11 mouse cellular contexts compared by ENCODE assay signal in genomic region chr7:101452669-101453068, GRCm38 (mm10). TPM values are rescaled to one million over a fixed set of nuclear protein-coding genes. Genes with fewer than 3 reads are reported as not detected.
DNase-seq lines count a peak whose midpoint lies in the region; ATAC-seq and TF ChIP-seq lines count a peak whose summit lies in the region.
"Had no signal": no experiment of that assay in that cellular context is flagged by ENCODE, and none has a peak within 500 bp of the region (broad histone marks: within the 10 kb centered on the region; RNA-seq: fewer than 3 reads in every experiment).

No protein-coding gene starts in this region.

- no peak overlapping the region for H3K27ac ChIP-seq in heart, embryonic 14.5 days (replicated peaks in 1 of 2; ENCODE audit: control insufficient read depth in 1 of 2, insufficient read depth in 1 of 2, low read depth in 2 of 2, low read length in 2 of 2)
- H3K27ac ChIP-seq in midbrain, embryonic 12.5 days (replicated peaks): no peak overlapping the region
- H3K27ac ChIP-seq in midbrain, embryonic 11.5 days (ENCODE audit: low read depth, low read length): no peak overlapping the region
- no peak overlapping the region for H3K27ac ChIP-seq in liver, embryonic 11.5 days (ENCODE audit: low read depth, low read length)
- no peak overlapping the region for H3K27ac ChIP-seq in stomach, postnatal 0 days (replicated peaks)
- H3K27ac ChIP-seq: macrophage had no signal

- DNase-seq in heart, adult 18-20 months: no peak
- no peak for DNase-seq in midbrain, embryonic 11.5 days (ENCODE audit: low spot score, missing footprints)
- DNase-seq in liver, embryonic 11.5 days (ENCODE audit: low spot score): no peak
- DNase-seq in stomach, postnatal 0 days (ENCODE audit: low spot score): no peak
- no peak for DNase-seq in c-Kit-positive CD71-positive TER-119-positive erythroid progenitor cells, embryonic 14.5 days (ENCODE audit: low spot score)
- no peak for DNase-seq in frontal cortex, postnatal 36 days (ENCODE audit: low spot score in 2 of 2)
- DNase-seq: cerebellum, adult 18-20 months; kidney, postnatal 14 days had no signal

- H3K36me3 ChIP-seq in heart, embryonic 14.5 days (ENCODE audit: control insufficient read depth, insufficient read depth, low read length): no peaks in the 10 kb centered on the region
- no peaks in the 10 kb centered on the region for H3K36me3 ChIP-seq in midbrain, embryonic 12.5 days
- H3K36me3 ChIP-seq in midbrain, embryonic 11.5 days (ENCODE audit: control insufficient read depth, insufficient read depth, low read length): no peaks in the 10 kb centered on the region
- no peaks in the 10 kb centered on the region for H3K36me3 ChIP-seq in liver, embryonic 11.5 days (ENCODE audit: control insufficient read depth, insufficient read depth, low read length)
- no peaks in the 10 kb centered on the region for H3K36me3 ChIP-seq in stomach, postnatal 0 days (ENCODE audit: control insufficient read depth, insufficient read depth, low read length)

- H3K4me1 ChIP-seq in heart, embryonic 14.5 days (ENCODE audit: control insufficient read depth in 2 of 2, insufficient read depth in 2 of 2, low read length in 2 of 2): peaks cover 2 to 4% of the 10 kb centered on the region in 2 experiments; a peak in 2 of 4 replicates
- H3K4me1 ChIP-seq in midbrain, embryonic 12.5 days: peaks cover 4% of the 10 kb centered on the region; the same call in 1 of the 2 replicates
- no peaks in the 10 kb centered on the region for H3K4me1 ChIP-seq in midbrain, embryonic 11.5 days (ENCODE audit: control insufficient read depth, insufficient read depth, low read length)
- peaks cover 4% of the 10 kb centered on the region; the same call in 1 of the 2 replicates for H3K4me1 ChIP-seq in liver, embryonic 11.5 days (replicated peaks; ENCODE audit: control insufficient read depth, insufficient read depth, low read length)
- no peaks in the 10 kb centered on the region for H3K4me1 ChIP-seq in stomach, postnatal 0 days (replicated peaks; ENCODE audit: control insufficient read depth, insufficient read depth)

- no peaks in the 10 kb centered on the region for H3K9me3 ChIP-seq in heart, embryonic 14.5 days (ENCODE audit: control insufficient read depth, low read length)
- H3K9me3 ChIP-seq in midbrain, embryonic 12.5 days: no peaks in the 10 kb centered on the region
- H3K9me3 ChIP-seq in midbrain, embryonic 11.5 days (ENCODE audit: control insufficient read depth, low read length): no peaks in the 10 kb centered on the region
- H3K9me3 ChIP-seq in liver, embryonic 11.5 days (ENCODE audit: control insufficient read depth, low read length): no peaks in the 10 kb centered on the region
- H3K9me3 ChIP-seq in stomach, postnatal 0 days (ENCODE audit: control insufficient read depth, low read length): no peaks in the 10 kb centered on the region

- no peak overlapping the region for H3K9ac ChIP-seq in heart, embryonic 14.5 days (ENCODE audit: low read length)
- H3K9ac ChIP-seq in midbrain, embryonic 12.5 days (replicated peaks): no peak overlapping the region
- no peak overlapping the region for H3K9ac ChIP-seq in midbrain, embryonic 11.5 days (ENCODE audit: low read length)
- no peak overlapping the region for H3K9ac ChIP-seq in liver, embryonic 11.5 days (ENCODE audit: low read depth, low read length)
- H3K9ac ChIP-seq in stomach, postnatal 0 days (ENCODE audit: low read length): no peak overlapping the region

- WGBS in heart, embryonic 14.5 days: 73% methylated on average over 3 of the region's 3 CpGs
- WGBS in midbrain, embryonic 12.5 days: 87% methylated on average over 3 of the region's 3 CpGs
- 88% methylated on average over 3 of the region's 3 CpGs for WGBS in midbrain, embryonic 11.5 days
- WGBS in liver, embryonic 11.5 days: 79% methylated on average over 3 of the region's 3 CpGs
- WGBS in stomach, postnatal 0 days: 91% methylated on average over 3 of the region's 3 CpGs

- TF ChIP-seq CTCF in stomach, postnatal 0 days (IDR thresholded peaks at IDR 0.05; ENCODE audit: low read depth): no peak

- ATAC-seq in heart, embryonic 14.5 days (ENCODE audit: insufficient number of reproducible peaks, insufficient read depth, low FRiP score, low read depth): no peak
- ATAC-seq in midbrain, embryonic 12.5 days (ENCODE audit: low FRiP score, low read depth): no peak
- no peak for ATAC-seq in midbrain, embryonic 11.5 days (ENCODE audit: low FRiP score)
- no peak for ATAC-seq in liver, embryonic 11.5 days (replicated peaks; ENCODE audit: low FRiP score)
- ATAC-seq in stomach, postnatal 0 days (ENCODE audit: low FRiP score, low TSS enrichment): no peak

- peak overlapping the region; percentile 97 for H3K4me2 ChIP-seq in heart, embryonic 14.5 days (ENCODE audit: low read length)
- H3K4me2 ChIP-seq in midbrain, embryonic 12.5 days (replicated peaks): 0 out of 2 replicates have a peak overlapping the region, but pooled peaks have one; percentile 99
- no peak overlapping the region for H3K4me2 ChIP-seq in midbrain, embryonic 11.5 days
- peak overlapping the region; percentile 25 for H3K4me2 ChIP-seq in liver, embryonic 11.5 days
- no peak overlapping the region for H3K4me2 ChIP-seq in stomach, postnatal 0 days (replicated peaks; ENCODE audit: low read depth)

- no peak for TF ChIP-seq EP300 in stomach, postnatal 0 days (optimal IDR thresholded peaks at IDR 0.05)

- H3K27me3 ChIP-seq in heart, embryonic 14.5 days (ENCODE audit: control insufficient read depth, insufficient read depth, low read length): peaks cover 52% of the 10 kb centered on the region
- H3K27me3 ChIP-seq in midbrain, embryonic 12.5 days: peaks cover 46% of the 10 kb centered on the region
- H3K27me3 ChIP-seq in midbrain, embryonic 11.5 days (ENCODE audit: control insufficient read depth, insufficient read depth, low read length): peaks cover 5% of the 10 kb centered on the region; the same call in 1 of the 2 replicates
- peaks cover 35% of the 10 kb centered on the region for H3K27me3 ChIP-seq in liver, embryonic 11.5 days (replicated peaks; ENCODE audit: control insufficient read depth, insufficient read depth, low read length)
- no peaks in the 10 kb centered on the region for H3K27me3 ChIP-seq in stomach, postnatal 0 days (ENCODE audit: control insufficient read depth, insufficient read depth, low read length)

- H3K4me3 ChIP-seq in heart, embryonic 14.5 days (ENCODE audit: control insufficient read depth in 1 of 2, insufficient read depth in 1 of 2, low read depth in 1 of 2, low read length in 2 of 2): peak overlapping the region; percentile 16 to 57; a peak in 2 of 4 replicates
- H3K4me3 ChIP-seq in midbrain, embryonic 12.5 days: no peak overlapping the region
- no peak overlapping the region for H3K4me3 ChIP-seq in midbrain, embryonic 11.5 days (ENCODE audit: low read depth, low read length)
- peak overlapping the region; percentile 20; the same call in 1 of the 2 replicates for H3K4me3 ChIP-seq in liver, embryonic 11.5 days (ENCODE audit: low read depth, low read length)
- peak overlapping the region; percentile 15; the same call in 1 of the 2 replicates for H3K4me3 ChIP-seq in stomach, postnatal 0 days (ENCODE audit: low read depth, low read length)

RNA-seq across cellular contexts. Expression of gene Pde2a, which starts 31.2 kb away (rescaled TPM):
- polyA plus RNA-seq in heart, embryonic 14.5 days (2014; fragmentation: Nextera tagmentation; extraction: Ambion mirVana): 12.9 and 13.8 TPM in 2 replicates
- total RNA-seq in heart, adult 18-20 months (2021): 10 to 100 TPM; 43.4 to 49.6 TPM
- 16.1 and 17.8 TPM in 2 replicates for polyA plus RNA-seq in midbrain, embryonic 12.5 days (2016; fragmentation: Nextera tagmentation; extraction: Ambion mirVana)
- 11.1 and 13.0 TPM in 2 replicates for polyA plus RNA-seq in midbrain, embryonic 11.5 days (2014; fragmentation: Nextera tagmentation; extraction: Ambion mirVana)
- polyA plus RNA-seq in liver, embryonic 11.5 days (2014; fragmentation: Nextera tagmentation; extraction: Ambion mirVana): 14.4 and 15.0 TPM in 2 replicates
- polyA plus RNA-seq in stomach, postnatal 0 days (2015; fragmentation: Nextera tagmentation; extraction: Ambion mirVana): 9.2 and 9.5 TPM in 2 replicates

RNA-seq across cellular contexts. Expression of gene Gm45837, which starts 42.0 kb away (rescaled TPM):
- 0.26 TPM in 1 of 2 replicates, not detected in the other for polyA plus RNA-seq in heart, embryonic 14.5 days (2014; fragmentation: Nextera tagmentation; extraction: Ambion mirVana)
- total RNA-seq in heart, adult 18-20 months (2021): 1 to 10 TPM; 2.6 to 3.0 TPM
- not detected in 2 replicates for polyA plus RNA-seq in midbrain, embryonic 12.5 days (2016; fragmentation: Nextera tagmentation; extraction: Ambion mirVana)
- polyA plus RNA-seq in midbrain, embryonic 11.5 days (2014; fragmentation: Nextera tagmentation; extraction: Ambion mirVana): not detected in 2 replicates
- polyA plus RNA-seq in liver, embryonic 11.5 days (2014; fragmentation: Nextera tagmentation; extraction: Ambion mirVana): 2.1 TPM in 1 of 2 replicates, not detected in the other
- 0.24 TPM in 1 of 2 replicates, not detected in the other for polyA plus RNA-seq in stomach, postnatal 0 days (2015; fragmentation: Nextera tagmentation; extraction: Ambion mirVana)
- polyA plus RNA-seq: macrophage had no signal

Comparison
In these comparisons a context has a peak if more than half of its experiments do, and no peak if none do; other contexts are left out.
1. H3K4me2 ChIP-seq: peak in heart, embryonic 14.5 days (single experiment), midbrain, embryonic 12.5 days (single experiment) and liver, embryonic 11.5 days (single experiment); none in midbrain, embryonic 11.5 days (single experiment) and stomach, postnatal 0 days (single experiment).
2. H3K4me3 ChIP-seq: peak in heart, embryonic 14.5 days (2 of 2), liver, embryonic 11.5 days (single experiment) and stomach, postnatal 0 days (single experiment); none in midbrain, embryonic 12.5 days (single experiment) and midbrain, embryonic 11.5 days (single experiment).